8 mouse cellular contexts compared by ENCODE assay signal in genomic region chrX:68313486-68313885, GRCm38 (mm10).
DNase-seq lines count a peak whose midpoint lies in the region; ATAC-seq and TF ChIP-seq lines count a peak whose summit lies in the region.

No protein-coding gene starts in this region.

- no peaks in the 10 kb centered on the region for H3K27me3 ChIP-seq in liver, embryonic 14.5 days (ENCODE audit: control insufficient read depth, insufficient read depth, low read length)

- no peak overlapping the region for H3K4me3 ChIP-seq in liver, embryonic 14.5 days (ENCODE audit: insufficient read depth in 1 of 2, low read depth in 2 of 2, low read length in 2 of 2)

- TF ChIP-seq CTCF in liver, embryonic 14.5 days (IDR thresholded peaks at IDR 0.05; ENCODE audit: low read depth), result peak; percentile 69

- H3K27ac ChIP-seq in liver, embryonic 14.5 days, result no peak overlapping the region

- no peaks in the 10 kb centered on the region for H3K4me1 ChIP-seq in liver, embryonic 14.5 days (replicated peaks; ENCODE audit: control insufficient read depth in 2 of 2, insufficient read depth in 2 of 2, low read length in 1 of 2)

- no peak for TF ChIP-seq EP300 in liver, embryonic 14.5 days (IDR thresholded peaks at IDR 0.05; ENCODE audit: low read depth)

- peak; percentile 81; the same call in 1 of the 2 replicates for ATAC-seq in granulocyte monocyte progenitor cell, adult 5-6 weeks (replicated peaks; ENCODE audit: poor library complexity, severe bottlenecking)
- no peak for ATAC-seq in liver, embryonic 14.5 days (ENCODE audit: insufficient read depth)
- no peak for ATAC-seq in megakaryocyte, adult 5-6 weeks (ENCODE audit: poor library complexity, severe bottlenecking)

- WGBS in liver, embryonic 14.5 days (ENCODE audit: insufficient replicate concordance), result 15% methylated on average over 7 of the region's 7 CpGs

- no peaks in the 10 kb centered on the region for H3K9me3 ChIP-seq in liver, embryonic 14.5 days (ENCODE audit: control insufficient read depth, low read length)

- no peaks in the 10 kb centered on the region for H3K36me3 ChIP-seq in liver, embryonic 14.5 days (replicated peaks; ENCODE audit: control insufficient read depth, insufficient read depth, low read depth)

- DNase-seq in CD4-positive, CD25-positive, alpha-beta regulatory T cell, adult 2 months (ENCODE audit: low read depth, low spot score), result peak; percentile 15
- peak; percentile 22 to 24 for DNase-seq in adrenal gland, adult 18-20 months (ENCODE audit: low spot score in 2 of 2)
- DNase-seq in embryo, embryonic 11 days, result peak; percentile 80
- peak; percentile 68 for DNase-seq in kidney, postnatal 14 days
- DNase-seq in liver, embryonic 14.5 days (ENCODE audit: low read depth in 3 of 3, low spot score in 3 of 3), result peak; percentile 6 to 20 (median 7)
- peak; percentile 9 for DNase-seq in ovary, postnatal 10 days (ENCODE audit: low spot score)

- H3K4me2 ChIP-seq in liver, embryonic 14.5 days (ENCODE audit: low read depth), result no peak overlapping the region

- H3K9ac ChIP-seq in liver, embryonic 14.5 days (replicated peaks), result no peak overlapping the region

Comparison
In these comparisons a context has a peak if more than half of its experiments do, and no peak if none do; other contexts are left out.
1. DNase-seq: peak in every context shown above with its lines; median percentile 80 in embryo, embryonic 11 days; 68 in kidney, postnatal 14 days; 23 in adrenal gland, adult 18-20 months; 15 in CD4-positive, CD25-positive, alpha-beta regulatory T cell, adult 2 months; 9 in ovary, postnatal 10 days; 7 in liver, embryonic 14.5 days.